Mouse (Mus musculus) cerebellum, adult 2 months (tissue): ENCODE results near the gene Glul.

Experiments
- CTCF ChIP-seq: fragments of 200-500 bp; IDR thresholded peaks from 2 replicates; pipeline ENCODE4 v1.5.1; 2011; ENCODE audit warnings: low read depth, mild to moderate bottlenecking, control low read depth, low read length, moderate library complexity, borderline replicate concordance; ENCODE audit not compliant: insufficient read depth
- POLR2A ChIP-seq: fragments of 200-500 bp; IDR thresholded peaks from 2 replicates; pipeline ENCODE4 v1.6.1; 2011; ENCODE audit warnings: low read length, control low read depth, borderline replicate concordance; ENCODE audit not compliant: insufficient read depth

GRCm38 (mm10) chr1:153940986-153941385, 41.2 kb downstream of the Glul start:
- no peak for TF ChIP-seq CTCF
- no peak for TF ChIP-seq POLR2A
